Mouse (Mus musculus) liver, adult 2 months (tissue): Measurements from ENCODE around the gene Naa38. TPM values are rescaled to one million over a fixed set of nuclear protein-coding genes. Genes with fewer than 3 reads are reported as not detected.

Experiments used
- DNase-seq: peaks from one replicate; pipeline ENCODE4 v3.0.0-alpha.2; 2011; ENCODE audit warnings: low read depth, low spot score; ENCODE audit errors: extremely low read depth
- H3K27ac ChIP-seq: fragments of 200-500 bp; replicated peaks from 2 replicates; pipeline ENCODE4 v1.5.1; 2012; ENCODE audit warnings: low read depth, mild to moderate bottlenecking, control low read depth, inconsistent platforms, low read length; ENCODE audit not compliant: insufficient read depth
- H3K27me3 ChIP-seq: fragments of 200-500 bp; 2 replicates; pipeline ENCODE4 v1.6.1; 2012; ENCODE audit warnings: mild to moderate bottlenecking, moderate library complexity, low read length, inconsistent platforms; ENCODE audit not compliant: control insufficient read depth, insufficient read depth
- H3K36me3 ChIP-seq: fragments of 200-500 bp; 2 replicates; pipeline ENCODE4 v1.6.1; 2012; ENCODE audit warnings: low read length, inconsistent platforms; ENCODE audit not compliant: control insufficient read depth, insufficient read depth
- H3K4me1 ChIP-seq: fragments of 200-500 bp; 2 replicates; pipeline ENCODE4 v1.6.1; 2011; ENCODE audit warnings: low read length; ENCODE audit not compliant: control insufficient read depth, insufficient read depth
- H3K4me3 ChIP-seq: fragments of 200-500 bp; 2 replicates; pipeline ENCODE4 v1.5.1; 2011; ENCODE audit warnings: low read depth, mild to moderate bottlenecking, control low read depth, low read length, moderate library complexity; ENCODE audit not compliant: insufficient read depth
- H3K79me2 ChIP-seq: fragments of 200-500 bp; 2 replicates; pipeline ENCODE4 v1.6.1; 2012; ENCODE audit warnings: inconsistent platforms, mild to moderate bottlenecking, low read length, moderate library complexity; ENCODE audit not compliant: control insufficient read depth, insufficient read depth
- H3K9ac ChIP-seq: fragments of 200-500 bp; 2 replicates; pipeline ENCODE4 v1.6.1; 2012; ENCODE audit warnings: low read depth, mild to moderate bottlenecking, control low read depth, inconsistent platforms, low read length
- CTCF ChIP-seq: fragments of 200-500 bp; IDR thresholded peaks from 2 replicates; pipeline ENCODE4 v1.5.1; 2011; ENCODE audit warnings: low read depth, low read length, control low read depth
- POLR2A ChIP-seq: fragments of 200-500 bp; IDR thresholded peaks from 2 replicates; pipeline ENCODE4 v1.6.1; 2011; ENCODE audit warnings: low read length, control low read depth; ENCODE audit not compliant: insufficient read depth; ENCODE audit errors: extremely low read depth
- WGBS: fragments of 180-500 bp; shearing (Covaris S2); methylation state at CpG from one replicate; pipeline ENCODE4 v1.1.7; 2018; 5-methylcytosine and 5-hydroxymethylcytosine counted together
- polyA plus RNA-seq: library from polyadenylated mRNA; depleted of rRNA; stranded (reverse); fragments of >200 nt; gene quantifications from 2 replicates; pipeline ENCODE4 v1.2.3, GENCODE M21; 2012
- total RNA-seq: library from RNA; depleted of rRNA; stranded (reverse); fragments of >200 nt; gene quantifications from 2 replicates; pipeline ENCODE4 v1.2.3, GENCODE M21; 2014

Gene Naa38
- total and polyA plus RNA-seq, 2 experiments, result 86.6 to 150 TPM

DNA sequence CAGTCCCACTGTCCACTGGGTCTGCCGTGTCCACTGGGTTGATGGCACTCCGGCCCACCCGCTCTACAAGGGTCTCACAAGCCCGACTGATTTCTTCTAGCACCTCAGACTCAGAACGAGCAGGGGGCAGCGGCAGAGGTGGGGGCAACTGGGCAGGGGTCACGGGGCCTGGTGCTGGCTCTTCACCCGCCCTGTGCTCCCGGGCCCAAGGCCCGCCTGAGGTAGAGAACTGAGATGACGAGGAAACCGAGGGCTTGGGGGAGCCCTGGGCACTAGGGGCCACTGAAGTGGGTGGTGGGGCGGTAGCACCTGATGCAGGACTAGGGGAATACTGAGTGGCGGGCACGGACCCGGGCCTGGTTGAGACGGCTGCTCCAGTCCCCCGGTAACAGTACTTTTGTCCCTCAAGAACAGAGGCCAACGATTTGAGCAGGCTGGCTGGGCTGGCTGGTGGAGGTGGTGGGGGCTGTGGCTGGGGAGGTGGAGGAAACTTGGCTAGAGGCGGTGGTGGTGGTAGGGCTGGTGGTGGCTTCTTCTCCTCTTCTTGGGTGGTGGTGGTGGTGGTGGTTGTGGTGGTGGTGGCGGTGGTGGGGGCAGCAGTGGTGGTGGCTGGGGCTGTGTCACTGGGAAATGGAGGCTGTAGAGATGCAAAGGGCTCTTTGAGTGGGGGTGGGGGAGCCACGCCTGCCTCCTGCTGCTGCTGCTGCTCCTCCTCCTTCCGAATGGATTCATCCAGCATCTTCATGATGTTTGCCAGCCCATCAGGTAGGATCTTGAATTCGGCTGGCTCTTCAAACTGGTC, 9.5 kb downstream of the Naa38 start:
- peaks cover 14% of the 10 kb centered on the region; the same call in 1 of the 2 replicates for H3K79me2 ChIP-seq
- H3K36me3 ChIP-seq, result peaks cover 10% of the 10 kb centered on the region; the same call in 1 of the 2 replicates
- H3K9ac ChIP-seq, result no peak overlapping the region
- WGBS, result 94% methylated on average over 20 of the region's 24 CpGs
- H3K4me3 ChIP-seq, result no peak overlapping the region
- TF ChIP-seq CTCF (no peak), POLR2A (no peak)
- DNase-seq, result no peak
- no peak overlapping the region for H3K27ac ChIP-seq
- no peaks in the 10 kb centered on the region for H3K27me3 ChIP-seq
- H3K4me1 ChIP-seq, result peaks cover 12% of the 10 kb centered on the region

DNA sequence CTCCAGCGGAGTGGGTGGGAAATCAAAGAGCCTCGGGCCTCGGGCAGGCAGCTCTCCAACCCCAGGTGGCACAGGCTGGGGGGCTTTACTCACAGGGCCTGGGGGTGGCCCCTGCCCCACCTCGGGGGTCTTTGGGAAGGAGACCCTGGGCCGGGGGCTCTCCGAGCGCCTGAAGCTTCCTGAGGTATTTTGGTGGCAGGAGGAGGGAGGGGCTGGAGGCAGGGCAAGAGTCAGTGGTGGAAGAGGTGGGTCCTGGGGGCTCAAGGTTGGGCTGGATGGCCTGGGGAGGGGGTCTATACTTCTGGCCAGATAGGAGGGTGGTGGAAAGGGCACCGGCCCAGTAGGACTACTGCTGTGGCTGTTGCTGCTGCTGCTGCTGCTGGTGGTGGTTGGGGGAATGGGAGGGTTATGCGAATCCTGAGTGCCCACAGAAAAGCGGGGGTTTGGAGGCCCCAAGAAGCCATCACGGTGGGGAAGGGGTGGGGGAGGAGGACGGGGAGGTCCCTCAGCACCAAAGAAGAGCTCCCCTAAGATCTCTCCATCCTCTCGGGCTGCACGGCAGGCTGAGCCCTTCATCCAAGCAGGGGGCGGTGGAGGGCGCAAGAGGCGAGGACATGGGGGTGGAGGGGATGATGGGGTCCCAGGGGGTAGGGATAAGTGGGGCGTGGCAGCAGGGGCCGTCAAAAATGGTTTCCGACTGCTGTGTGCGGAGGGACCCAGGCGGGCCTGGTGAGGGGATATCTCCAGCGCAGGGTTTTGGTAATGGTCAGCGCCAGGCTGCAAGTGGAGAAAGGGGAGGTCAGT, 10.3 kb downstream of the Naa38 start:
- Histone ChIP-seq H3K4me3 (no peak overlapping the region), H3K9ac (no peak overlapping the region), H3K36me3 (peaks cover 7% of the 10 kb centered on the region; the same call in 1 of the 2 replicates), H3K27ac (no peak overlapping the region), H3K4me1 (peaks cover 12% of the 10 kb centered on the region), H3K27me3 (no peaks in the 10 kb centered on the region), H3K79me2 (peaks cover 14% of the 10 kb centered on the region; the same call in 1 of the 2 replicates)
- TF ChIP-seq CTCF, result no peak
- TF ChIP-seq POLR2A, result no peak
- WGBS, result 93% methylated on average over 24 of the region's 24 CpGs
- no peak for DNase-seq

DNA sequence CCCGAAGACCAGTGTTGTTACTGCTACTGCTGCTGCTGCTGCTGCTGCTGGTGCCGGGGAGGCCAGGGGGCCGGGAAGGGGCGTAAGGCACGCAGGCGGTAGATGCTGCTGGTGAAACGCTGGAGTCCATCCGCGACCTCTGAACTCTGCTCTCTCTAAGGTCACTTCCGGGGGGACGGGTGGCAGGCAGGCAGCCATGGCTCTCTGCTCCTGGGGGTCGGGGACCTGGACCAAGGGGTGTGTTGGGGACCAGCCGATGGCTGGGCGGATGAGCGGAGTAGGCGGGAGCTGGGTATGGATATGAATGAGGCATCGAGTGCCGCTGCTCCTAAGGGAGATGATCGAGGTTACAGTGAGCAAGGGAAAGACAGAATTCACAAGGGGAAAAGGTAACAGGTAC, 11.0 kb downstream of the Naa38 start:
- WGBS, result 82% methylated on average over 19 of the region's 19 CpGs
- H3K4me3 ChIP-seq, result no peak overlapping the region
- H3K36me3 ChIP-seq, result peaks cover 4% of the 10 kb centered on the region; the same call in 1 of the 2 replicates
- TF ChIP-seq POLR2A, result no peak
- TF ChIP-seq CTCF, result no peak
- no peaks in the 10 kb centered on the region for H3K27me3 ChIP-seq
- no peak overlapping the region for H3K27ac ChIP-seq
- DNase-seq, result no peak
- H3K79me2 ChIP-seq, result peaks cover 14% of the 10 kb centered on the region; the same call in 1 of the 2 replicates
- no peak overlapping the region for H3K9ac ChIP-seq
- H3K4me1 ChIP-seq, result peaks cover 12% of the 10 kb centered on the region

DNA sequence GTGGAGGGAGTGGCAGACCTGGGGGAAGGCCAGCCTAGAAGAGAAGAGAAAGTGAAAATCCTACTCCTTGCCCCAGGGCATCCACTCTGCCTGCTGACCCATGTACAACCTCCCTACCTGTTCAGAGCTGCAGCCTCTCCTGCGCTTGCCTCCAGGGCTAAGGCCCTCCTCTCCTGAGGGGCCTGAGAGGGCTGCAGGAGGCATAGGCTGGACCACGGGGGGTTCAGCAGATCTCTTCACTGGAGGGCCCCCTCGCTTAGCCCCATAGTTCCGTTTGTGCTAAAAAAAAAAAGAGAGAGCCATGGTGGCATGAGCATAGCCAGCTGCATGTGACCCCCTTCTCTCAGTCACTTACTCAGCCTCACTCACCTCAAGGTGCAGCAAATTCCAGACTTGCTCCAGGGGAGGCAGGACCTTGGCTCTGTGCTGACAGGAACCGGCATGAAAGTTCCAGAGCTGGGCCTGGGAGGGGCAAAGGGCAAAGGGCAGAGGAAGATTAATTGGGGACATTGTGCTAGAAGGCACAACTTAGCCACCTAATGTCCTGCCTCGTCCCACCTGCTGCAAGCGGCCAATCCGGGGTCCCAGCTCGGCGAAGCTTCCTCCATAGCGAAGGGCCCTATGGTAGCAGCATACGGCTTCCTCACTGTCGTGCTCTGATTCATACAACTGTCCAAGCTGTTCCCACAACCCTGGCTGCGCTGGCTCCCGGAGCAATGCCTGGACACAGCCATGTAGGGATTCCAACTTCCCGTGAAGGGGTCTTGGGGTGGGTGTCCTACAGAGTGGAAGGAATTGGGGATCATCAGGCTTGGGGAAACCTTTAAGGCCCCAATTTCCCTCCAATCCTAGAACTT, 11.8 kb downstream of the Naa38 start:
- Histone ChIP-seq H3K27ac (peak overlapping the region; percentile 25), H3K27me3 (no peaks in the 10 kb centered on the region), H3K9ac (no peak overlapping the region), H3K4me1 (peaks cover 16% of the 10 kb centered on the region), H3K4me3 (no peak overlapping the region), H3K79me2 (peaks cover 14% of the 10 kb centered on the region; the same call in 1 of the 2 replicates), H3K36me3 (peaks cover 4% of the 10 kb centered on the region; the same call in 1 of the 2 replicates)
- DNase-seq, result peak; percentile 70
- 74% methylated on average over 16 of the region's 16 CpGs for WGBS
- no peak for TF ChIP-seq CTCF
- TF ChIP-seq POLR2A, result no peak

GRCm38 (mm10) chr11:69407724-69408004, 12.4 kb downstream of the Naa38 start:
- TF ChIP-seq POLR2A (no peak), CTCF (no peak)
- Histone ChIP-seq H3K79me2 (peaks cover 14% of the 10 kb centered on the region; the same call in 1 of the 2 replicates), H3K9ac (no peak overlapping the region), H3K4me1 (peaks cover 19% of the 10 kb centered on the region), H3K4me3 (no peak overlapping the region), H3K27ac (peak overlapping the region; percentile 25), H3K27me3 (no peaks in the 10 kb centered on the region), H3K36me3 (peaks cover 4% of the 10 kb centered on the region; the same call in 1 of the 2 replicates)
- DNase-seq, result no peak
- 84% methylated on average over 4 of the region's 4 CpGs for WGBS
